ENCODE assay signal across 13 mouse cellular contexts in genomic region chr7:138248176-138248575, GRCm38 (mm10).
A peak's percentile ranks its signal among the peaks of the same experiment; 100 is the strongest.
DNase-seq lines count a peak whose midpoint lies in the region; ATAC-seq lines count a peak whose summit lies in the region.
"Had no signal": no experiment of that assay in that cellular context is flagged by ENCODE, and none has a peak within 500 bp of the region (broad histone marks: within the 10 kb centered on the region; RNA-seq: fewer than 3 reads in every experiment).

No protein-coding gene starts in this region.

- no peak overlapping the region for H3K4me2 ChIP-seq in midbrain, embryonic 11.5 days
- H3K4me2 ChIP-seq: liver, embryonic 15.5 days had no signal

- no peaks in the 10 kb centered on the region for H3K4me1 ChIP-seq in midbrain, embryonic 11.5 days (ENCODE audit: control insufficient read depth, insufficient read depth, low read length)
- H3K4me1 ChIP-seq: liver, embryonic 15.5 days had no signal

- no peak overlapping the region for H3K27ac ChIP-seq in midbrain, embryonic 11.5 days (ENCODE audit: low read depth, low read length)
- H3K27ac ChIP-seq: liver, embryonic 15.5 days had no signal

- no peaks in the 10 kb centered on the region for H3K9me3 ChIP-seq in midbrain, embryonic 11.5 days (ENCODE audit: control insufficient read depth, low read length)
- H3K9me3 ChIP-seq: liver, embryonic 15.5 days had no signal

- H3K36me3 ChIP-seq in midbrain, embryonic 11.5 days (ENCODE audit: control insufficient read depth, insufficient read depth, low read length) = no peaks in the 10 kb centered on the region
- H3K36me3 ChIP-seq: liver, embryonic 15.5 days had no signal

- no peak overlapping the region for H3K9ac ChIP-seq in midbrain, embryonic 11.5 days (ENCODE audit: low read length)
- H3K9ac ChIP-seq: liver, embryonic 15.5 days had no signal

- WGBS in midbrain, embryonic 11.5 days = 83% methylated on average over 3 of the region's 3 CpGs

- DNase-seq in cerebellum, postnatal 25 days = peak; percentile 31 to 41
- DNase-seq in left cerebral cortex, adult 18-20 months (ENCODE audit: low spot score in 2 of 2) = peak; percentile 17 to 34
- DNase-seq in left cerebral cortex, postnatal 10 days (ENCODE audit: extremely low spot score in 1 of 2, low spot score in 2 of 2) = no peak
- DNase-seq in MN1 (ENCODE audit: low spot score) = peak; percentile 55
- peak; percentile 38 to 44 for DNase-seq in layer of hippocampus, postnatal 10 days (ENCODE audit: low spot score in 2 of 2)
- no peak for DNase-seq in urinary bladder, postnatal 4 days (ENCODE audit: low spot score in 2 of 2)
- DNase-seq in midbrain, embryonic 11.5 days (ENCODE audit: low spot score, missing footprints) = no peak
- DNase-seq: gastrocnemius, postnatal 36 days; heart, postnatal 4 days; kidney, postnatal 36 days had no signal

- H3K27me3 ChIP-seq in midbrain, embryonic 11.5 days (ENCODE audit: control insufficient read depth, insufficient read depth, low read length) = no peaks in the 10 kb centered on the region
- H3K27me3 ChIP-seq: liver, embryonic 15.5 days had no signal

- no peak for ATAC-seq in cerebellum, adult (ENCODE audit: insufficient number of reproducible peaks, low FRiP score, low TSS enrichment)
- no peak for ATAC-seq in midbrain, embryonic 11.5 days (ENCODE audit: low FRiP score)
- ATAC-seq: CD4-positive, CD25-positive, alpha-beta regulatory T cell, adult 4 months had no signal

- no peak overlapping the region for H3K4me3 ChIP-seq in midbrain, embryonic 11.5 days (ENCODE audit: low read depth, low read length)
- H3K4me3 ChIP-seq: liver, embryonic 15.5 days had no signal

- intact Hi-C loops in left cerebral cortex, postnatal 10 days (cut with DNase I) = no loop called here

Comparison
In these comparisons a context has a peak if more than half of its experiments do, and no peak if none do; other contexts are left out.
1. DNase-seq: peak in cerebellum, postnatal 25 days (2 of 2), left cerebral cortex, adult 18-20 months (2 of 2), MN1 (single experiment) and layer of hippocampus, postnatal 10 days (2 of 2); none in left cerebral cortex, postnatal 10 days (0 of 2), urinary bladder, postnatal 4 days (0 of 2) and midbrain, embryonic 11.5 days (single experiment).